Mouse (Mus musculus): ENCODE measurements at regions not wholly inside any gene's neighbourhood (a gene's known extent, or its start where the extent isn't known, plus 50 kb on each side); places are given as distances from the start of the nearest gene placed in this dataset.

GRCm38 (mm10) chr1:184629194-184629593 lies 103.2 kb downstream of the Hlx start:
- Histone ChIP-seq H3K36me3 (no peaks in the 10 kb centered on the region), H3K9me3 (replicated peaks) (no peaks in the 10 kb centered on the region), H3K4me3 (no peak overlapping the region), H3K27ac (ENCODE audit: poor library complexity, severe bottlenecking) (peak overlapping the region; percentile 13; the same call in 1 of the 2 replicates), H3K27me3 (replicated peaks) (0 out of 2 replicates have a peak, but pooled peaks cover 9% of the 10 kb centered on the region), H3K4me1 (replicated peaks) (peaks cover 24% of the 10 kb centered on the region), H3K9ac (no peak overlapping the region), H3K4me2 (0 out of 2 replicates have a peak overlapping the region, but pooled peaks have one; percentile 5)
- 72% methylated on average over 9 of the region's 9 CpGs for WGBS
- ATAC-seq (ENCODE audit: insufficient number of reproducible peaks, low FRiP score): peak; percentile 87

DNA sequence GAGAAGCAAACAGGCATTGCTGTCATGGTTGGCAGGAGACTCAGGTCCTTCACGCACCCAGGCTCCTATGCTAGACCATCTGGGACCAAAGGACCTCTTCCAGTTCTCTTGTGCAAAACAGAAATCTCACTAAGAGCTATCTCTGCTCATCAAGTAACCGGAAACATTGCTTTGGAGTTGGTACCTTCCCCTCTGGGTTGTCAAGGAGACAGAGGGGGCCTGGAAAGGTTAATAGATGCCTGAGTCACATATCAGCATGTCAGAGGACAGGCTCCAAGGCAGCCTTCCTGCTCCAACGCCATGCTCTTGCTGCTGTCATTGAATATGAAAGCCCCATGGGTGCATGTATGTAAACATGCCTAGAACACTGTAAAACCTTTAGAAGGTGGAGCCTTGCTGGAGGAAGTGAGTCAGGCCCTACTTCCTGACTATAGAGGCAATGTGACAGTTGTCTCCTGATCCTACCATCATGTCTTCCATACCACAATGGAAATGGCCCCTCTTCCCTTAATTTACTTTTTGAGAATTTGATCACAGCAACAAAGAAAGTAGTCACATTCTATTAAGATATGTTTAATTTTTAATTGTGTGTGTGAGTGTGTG lies 103.8 kb downstream of the Hlx start:
- H3K4me1 ChIP-seq (replicated peaks): peaks cover 24% of the 10 kb centered on the region
- no peak overlapping the region for H3K4me2 ChIP-seq
- H3K27ac ChIP-seq (ENCODE audit: poor library complexity, severe bottlenecking): no peak overlapping the region
- 0 out of 2 replicates have a peak, but pooled peaks have one; percentile 31 for ATAC-seq (ENCODE audit: insufficient number of reproducible peaks, low FRiP score)
- H3K9ac ChIP-seq: no peak overlapping the region
- no peaks in the 10 kb centered on the region for H3K36me3 ChIP-seq
- H3K27me3 ChIP-seq (replicated peaks): 0 out of 2 replicates have a peak, but pooled peaks cover 9% of the 10 kb centered on the region
- 69% methylated on average over 3 of the region's 3 CpGs for WGBS
- H3K9me3 ChIP-seq (replicated peaks): no peaks in the 10 kb centered on the region
- no peak overlapping the region for H3K4me3 ChIP-seq

GRCm38 (mm10) chr1:184622462-184622861 lies 110.0 kb downstream of the Hlx start:
- Histone ChIP-seq H3K4me1 (replicated peaks) (no peaks in the 10 kb centered on the region), H3K36me3 (no peaks in the 10 kb centered on the region), H3K4me2 (no peak overlapping the region), H3K9ac (no peak overlapping the region), H3K9me3 (replicated peaks) (no peaks in the 10 kb centered on the region), H3K27me3 (replicated peaks) (0 out of 2 replicates have a peak, but pooled peaks cover 3% of the 10 kb centered on the region), H3K27ac (ENCODE audit: poor library complexity, severe bottlenecking) (no peak overlapping the region), H3K4me3 (no peak overlapping the region)
- no peak for ATAC-seq (ENCODE audit: insufficient number of reproducible peaks, low FRiP score)
- WGBS: 67% methylated on average over 3 of the region's 3 CpGs

DNA sequence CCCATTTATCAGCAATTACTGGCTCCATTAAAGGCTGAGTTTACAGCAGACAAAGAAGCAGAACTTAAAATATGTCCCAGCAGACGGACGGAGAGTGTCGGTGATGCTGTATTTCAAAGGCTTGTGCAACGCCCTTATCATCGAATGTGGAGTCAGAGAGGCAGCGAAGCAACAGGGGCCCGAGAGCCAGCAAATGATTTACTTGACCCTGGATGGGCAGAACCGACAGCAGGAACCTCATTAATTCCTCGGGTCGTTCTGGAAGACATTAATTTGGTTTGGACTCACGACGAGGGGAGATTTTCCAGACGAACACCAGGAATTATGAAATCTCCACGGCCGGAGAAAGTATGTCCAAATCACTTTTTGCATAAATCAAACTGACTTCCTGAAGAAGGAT lies 110.5 kb downstream of the Hlx start:
- Histone ChIP-seq H3K27me3 (replicated peaks) (0 out of 2 replicates have a peak, but pooled peaks cover 3% of the 10 kb centered on the region), H3K4me1 (replicated peaks) (no peaks in the 10 kb centered on the region), H3K9me3 (replicated peaks) (no peaks in the 10 kb centered on the region), H3K9ac (no peak overlapping the region), H3K27ac (ENCODE audit: poor library complexity, severe bottlenecking) (no peak overlapping the region), H3K4me3 (no peak overlapping the region), H3K4me2 (no peak overlapping the region), H3K36me3 (no peaks in the 10 kb centered on the region)
- ATAC-seq (ENCODE audit: insufficient number of reproducible peaks, low FRiP score): no peak
- WGBS: 50% methylated on average over 15 of the region's 15 CpGs

- no peaks in the 10 kb centered on the region for H3K4me1 ChIP-seq (replicated peaks)
- no peaks in the 10 kb centered on the region for H3K9me3 ChIP-seq (replicated peaks)
- no peaks in the 10 kb centered on the region for H3K36me3 ChIP-seq
- WGBS: 75% methylated on average over 8 of the region's 8 CpGs
- H3K9ac ChIP-seq: no peak overlapping the region
- H3K27me3 ChIP-seq (replicated peaks): no peaks in the 10 kb centered on the region
- no peak overlapping the region for H3K27ac ChIP-seq (ENCODE audit: poor library complexity, severe bottlenecking)
- no peak for ATAC-seq (ENCODE audit: insufficient number of reproducible peaks, low FRiP score)
- no peak overlapping the region for H3K4me3 ChIP-seq
- H3K4me2 ChIP-seq: no peak overlapping the region
These were observed 114.5 kb downstream of the Hlx start for GRCm38 (mm10) chr1:184617853-184618454.

GRCm38 (mm10) chr1:184615991-184616390 lies 116.4 kb downstream of the Hlx start:
- 61% methylated on average over 3 of the region's 3 CpGs for WGBS

GRCm38 (mm10) chr1:184614699-184615415 lies 117.6 kb downstream of the Hlx start:
- WGBS: 75% methylated on average over 21 of the region's 21 CpGs
- Histone ChIP-seq H3K4me2 (no peak overlapping the region), H3K36me3 (no peaks in the 10 kb centered on the region), H3K4me3 (no peak overlapping the region), H3K9me3 (replicated peaks) (no peaks in the 10 kb centered on the region), H3K27me3 (replicated peaks) (peaks cover 15% of the 10 kb centered on the region), H3K27ac (ENCODE audit: poor library complexity, severe bottlenecking) (no peak overlapping the region), H3K4me1 (replicated peaks) (no peaks in the 10 kb centered on the region), H3K9ac (no peak overlapping the region)
- ATAC-seq (ENCODE audit: insufficient number of reproducible peaks, low FRiP score): no peak

More at GRCm38 (mm10) chr1:184615991-184616390, 116.4 kb downstream of the Hlx start:
- no peak overlapping the region for H3K4me2 ChIP-seq
- no peak overlapping the region for H3K27ac ChIP-seq (ENCODE audit: poor library complexity, severe bottlenecking)
- H3K36me3 ChIP-seq: no peaks in the 10 kb centered on the region
- H3K4me1 ChIP-seq (replicated peaks): no peaks in the 10 kb centered on the region
- no peak for ATAC-seq (ENCODE audit: insufficient number of reproducible peaks, low FRiP score)
- no peaks in the 10 kb centered on the region for H3K9me3 ChIP-seq (replicated peaks)
- no peak overlapping the region for H3K9ac ChIP-seq
- H3K27me3 ChIP-seq (replicated peaks): peaks cover 6% of the 10 kb centered on the region; the same call in 1 of the 2 replicates
- H3K4me3 ChIP-seq: no peak overlapping the region

GRCm38 (mm10) chr1:184612880-184613279 lies 119.5 kb downstream of the Hlx start:
- ATAC-seq (ENCODE audit: insufficient number of reproducible peaks, low FRiP score): no peak
- Histone ChIP-seq H3K27ac (ENCODE audit: poor library complexity, severe bottlenecking) (no peak overlapping the region), H3K9me3 (replicated peaks) (no peaks in the 10 kb centered on the region), H3K9ac (no peak overlapping the region), H3K4me1 (replicated peaks) (no peaks in the 10 kb centered on the region), H3K27me3 (replicated peaks) (peaks cover 15% of the 10 kb centered on the region), H3K4me2 (no peak overlapping the region), H3K4me3 (no peak overlapping the region), H3K36me3 (no peaks in the 10 kb centered on the region)
- WGBS: 79% methylated on average over 4 of the region's 4 CpGs

- no peaks in the 10 kb centered on the region for H3K36me3 ChIP-seq
- H3K27ac ChIP-seq (ENCODE audit: poor library complexity, severe bottlenecking): no peak overlapping the region
- H3K4me3 ChIP-seq: no peak overlapping the region
- peaks cover 7% of the 10 kb centered on the region; the same call in 1 of the 2 replicates for H3K4me1 ChIP-seq (replicated peaks)
- no peak overlapping the region for H3K4me2 ChIP-seq
- no peak overlapping the region for H3K9ac ChIP-seq
- ATAC-seq (ENCODE audit: insufficient number of reproducible peaks, low FRiP score): no peak
- no peaks in the 10 kb centered on the region for H3K9me3 ChIP-seq (replicated peaks)
- 74% methylated on average over 5 of the region's 5 CpGs for WGBS
- H3K27me3 ChIP-seq (replicated peaks): peaks cover 23% of the 10 kb centered on the region
These were observed 123.5 kb downstream of the Hlx start for GRCm38 (mm10) chr1:184608938-184609337.

GRCm38 (mm10) chr1:184608338-184608737 lies 124.1 kb downstream of the Hlx start:
- Histone ChIP-seq H3K9ac (no peak overlapping the region), H3K27ac (ENCODE audit: poor library complexity, severe bottlenecking) (no peak overlapping the region), H3K9me3 (replicated peaks) (no peaks in the 10 kb centered on the region), H3K4me2 (no peak overlapping the region), H3K4me3 (no peak overlapping the region), H3K4me1 (replicated peaks) (peaks cover 7% of the 10 kb centered on the region; the same call in 1 of the 2 replicates), H3K27me3 (replicated peaks) (peaks cover 23% of the 10 kb centered on the region), H3K36me3 (no peaks in the 10 kb centered on the region)
- no peak for ATAC-seq (ENCODE audit: insufficient number of reproducible peaks, low FRiP score)
- WGBS: 59% methylated on average over 2 of the region's 2 CpGs

GRCm38 (mm10) chr1:184606541-184606940 lies 125.9 kb downstream of the Hlx start:
- H3K4me3 ChIP-seq: no peak overlapping the region
- no peaks in the 10 kb centered on the region for H3K36me3 ChIP-seq
- H3K4me1 ChIP-seq (replicated peaks): peaks cover 7% of the 10 kb centered on the region; the same call in 1 of the 2 replicates
- no peak overlapping the region for H3K4me2 ChIP-seq
- H3K27me3 ChIP-seq (replicated peaks): peaks cover 17% of the 10 kb centered on the region; the same call in 1 of the 2 replicates
- no peaks in the 10 kb centered on the region for H3K9me3 ChIP-seq (replicated peaks)
- peak; percentile 18; the same call in 1 of the 2 replicates for ATAC-seq (ENCODE audit: insufficient number of reproducible peaks, low FRiP score)
- H3K27ac ChIP-seq (ENCODE audit: poor library complexity, severe bottlenecking): no peak overlapping the region
- H3K9ac ChIP-seq: no peak overlapping the region
- WGBS: 28% methylated on average over 8 of the region's 8 CpGs

Data from heart, embryonic 12.5 days (tissue).